ENCODE assay signal across 8 mouse cellular contexts in genomic region chr6:100660395-100660794, GRCm38 (mm10). TPM values are rescaled to one million over a fixed set of nuclear protein-coding genes. Genes with fewer than 3 reads are reported as not detected.
A peak's percentile ranks its signal among the peaks of the same experiment; 100 is the strongest.
DNase-seq lines count a peak whose midpoint lies in the region; ATAC-seq and TF ChIP-seq lines count a peak whose summit lies in the region.

No protein-coding gene starts in this region.

- no peak overlapping the region for H3K4me2 ChIP-seq in hindbrain, embryonic 14.5 days (replicated peaks)
- H3K4me2 ChIP-seq in hindbrain, embryonic 12.5 days (replicated peaks) = no peak overlapping the region
- no peak overlapping the region for H3K4me2 ChIP-seq in heart, embryonic 13.5 days

- peak; percentile 70; the same call in 1 of the 2 replicates for ATAC-seq in hindbrain, embryonic 14.5 days (ENCODE audit: low FRiP score)
- ATAC-seq in hindbrain, embryonic 12.5 days (ENCODE audit: low FRiP score) = no peak
- ATAC-seq in heart, embryonic 13.5 days (ENCODE audit: extremely low read depth, insufficient number of reproducible peaks, low FRiP score, low TSS enrichment) = no peak

- 68% methylated on average over 5 of the region's 5 CpGs for WGBS in hindbrain, embryonic 14.5 days
- 91% methylated on average over 5 of the region's 5 CpGs for WGBS in hindbrain, embryonic 12.5 days
- WGBS in heart, embryonic 13.5 days = 73% methylated on average over 5 of the region's 5 CpGs

- intact Hi-C loops in left cerebral cortex, adult 2 months (cut with DNase I) = no loop called here

- peak; percentile 55 for DNase-seq in hindbrain, embryonic 14.5 days (ENCODE audit: low spot score)
- peak; percentile 74 for DNase-seq in cerebellum, adult 9-10 months
- peak; percentile 44 to 54 for DNase-seq in left cerebral cortex, adult 2 months (ENCODE audit: extremely low spot score in 1 of 2, low spot score in 2 of 2)
- DNase-seq in right cerebral cortex, adult 2 months (ENCODE audit: low spot score in 2 of 2) = peak; percentile 29 to 42
- no peak for DNase-seq in retina, embryonic 14.5 days (ENCODE audit: low spot score)
- DNase-seq in kidney, adult 8-10 months = no peak

- H3K4me3 ChIP-seq in hindbrain, embryonic 14.5 days (replicated peaks; ENCODE audit: low read length) = no peak overlapping the region
- no peak overlapping the region for H3K4me3 ChIP-seq in hindbrain, embryonic 12.5 days
- no peak overlapping the region for H3K4me3 ChIP-seq in heart, embryonic 13.5 days
- no peak overlapping the region for H3K4me3 ChIP-seq in left cerebral cortex, adult 2 months

- no peaks in the 10 kb centered on the region for H3K27me3 ChIP-seq in hindbrain, embryonic 14.5 days (ENCODE audit: control insufficient read depth, insufficient read depth, low read length)
- no peaks in the 10 kb centered on the region for H3K27me3 ChIP-seq in hindbrain, embryonic 12.5 days
- no peaks in the 10 kb centered on the region for H3K27me3 ChIP-seq in heart, embryonic 13.5 days (replicated peaks)

- H3K9ac ChIP-seq in hindbrain, embryonic 14.5 days = no peak overlapping the region
- H3K9ac ChIP-seq in hindbrain, embryonic 12.5 days = no peak overlapping the region
- H3K9ac ChIP-seq in heart, embryonic 13.5 days = no peak overlapping the region

- no peaks in the 10 kb centered on the region for H3K9me3 ChIP-seq in hindbrain, embryonic 14.5 days (ENCODE audit: control insufficient read depth, low read length)
- H3K9me3 ChIP-seq in hindbrain, embryonic 12.5 days (replicated peaks) = no peaks in the 10 kb centered on the region
- H3K9me3 ChIP-seq in heart, embryonic 13.5 days = no peaks in the 10 kb centered on the region

- H3K36me3 ChIP-seq in hindbrain, embryonic 14.5 days (replicated peaks; ENCODE audit: control insufficient read depth, insufficient read depth) = peaks cover 27% of the 10 kb centered on the region; the same call in 1 of the 2 replicates
- H3K36me3 ChIP-seq in hindbrain, embryonic 12.5 days = peaks cover 33% of the 10 kb centered on the region
- H3K36me3 ChIP-seq in heart, embryonic 13.5 days = peaks cover 27% of the 10 kb centered on the region

- TF ChIP-seq CTCF in left cerebral cortex, adult 2 months (IDR thresholded peaks at IDR 0.05) = peak; percentile 16; the same call in 1 of the 2 replicates

- no peak overlapping the region for H3K27ac ChIP-seq in hindbrain, embryonic 14.5 days
- no peak overlapping the region for H3K27ac ChIP-seq in hindbrain, embryonic 12.5 days
- peak overlapping the region; percentile 17; the same call in 1 of the 2 replicates for H3K27ac ChIP-seq in heart, embryonic 13.5 days (replicated peaks)
- no peak overlapping the region for H3K27ac ChIP-seq in left cerebral cortex, adult 2 months

- H3K4me1 ChIP-seq in hindbrain, embryonic 14.5 days (replicated peaks; ENCODE audit: control insufficient read depth, insufficient read depth, low read length) = no peaks in the 10 kb centered on the region
- no peaks in the 10 kb centered on the region for H3K4me1 ChIP-seq in hindbrain, embryonic 12.5 days
- H3K4me1 ChIP-seq in heart, embryonic 13.5 days = peaks cover 13% of the 10 kb centered on the region; the same call in 1 of the 2 replicates

RNA-seq across cellular contexts. Expression of gene Shq1, which starts 10.6 kb away (rescaled TPM):
- polyA plus RNA-seq in hindbrain, embryonic 14.5 days (2014; fragmentation: Nextera tagmentation; extraction: Ambion mirVana) = 7.6 and 7.9 TPM in 2 replicates
- polyA plus RNA-seq in hindbrain, embryonic 12.5 days (2016; fragmentation: Nextera tagmentation; extraction: Ambion mirVana) = 13.6 and 16.3 TPM in 2 replicates
- 10.0 and 10.7 TPM in 2 replicates for polyA plus RNA-seq in heart, embryonic 13.5 days (2015; fragmentation: Nextera tagmentation; extraction: Ambion mirVana)
- total RNA-seq in left cerebral cortex, adult 2 months (2021) = 1 to 10 TPM; 5.8 to 6.7 TPM

RNA-seq across cellular contexts. Expression of gene Gxylt2, which starts 44.1 kb away (rescaled TPM):
- polyA plus RNA-seq in hindbrain, embryonic 14.5 days (2014; fragmentation: Nextera tagmentation; extraction: Ambion mirVana) = 2.2 and 2.3 TPM in 2 replicates
- polyA plus RNA-seq in hindbrain, embryonic 12.5 days (2016; fragmentation: Nextera tagmentation; extraction: Ambion mirVana) = 9.6 and 11.1 TPM in 2 replicates
- polyA plus RNA-seq in heart, embryonic 13.5 days (2015; fragmentation: Nextera tagmentation; extraction: Ambion mirVana) = 2.8 and 3.3 TPM in 2 replicates
- total RNA-seq in left cerebral cortex, adult 2 months (2021) = 1 to 10 TPM; 1.2 to 1.6 TPM

Comparison
In these comparisons a context has a peak if more than half of its experiments do, and no peak if none do; other contexts are left out.
1. DNase-seq: peak in hindbrain, embryonic 14.5 days (single experiment), cerebellum, adult 9-10 months (single experiment), left cerebral cortex, adult 2 months (2 of 2) and right cerebral cortex, adult 2 months (2 of 2); none in retina, embryonic 14.5 days (single experiment) and kidney, adult 8-10 months (0 of 2).